Mouse (Mus musculus): ENCODE data around the gene Gm26920. TPM values are rescaled to one million over a fixed set of nuclear protein-coding genes. Genes with fewer than 3 reads are reported as not detected.
"Not testable (repeated sequence)": the region's sequence is repeated elsewhere in the genome, so short reads cannot be mapped to it uniquely, and the experiment has no call there.

Gm26920 gene
- polyA plus RNA-seq (2012; rRNA removed) = not detected in 2 replicates

DNA sequence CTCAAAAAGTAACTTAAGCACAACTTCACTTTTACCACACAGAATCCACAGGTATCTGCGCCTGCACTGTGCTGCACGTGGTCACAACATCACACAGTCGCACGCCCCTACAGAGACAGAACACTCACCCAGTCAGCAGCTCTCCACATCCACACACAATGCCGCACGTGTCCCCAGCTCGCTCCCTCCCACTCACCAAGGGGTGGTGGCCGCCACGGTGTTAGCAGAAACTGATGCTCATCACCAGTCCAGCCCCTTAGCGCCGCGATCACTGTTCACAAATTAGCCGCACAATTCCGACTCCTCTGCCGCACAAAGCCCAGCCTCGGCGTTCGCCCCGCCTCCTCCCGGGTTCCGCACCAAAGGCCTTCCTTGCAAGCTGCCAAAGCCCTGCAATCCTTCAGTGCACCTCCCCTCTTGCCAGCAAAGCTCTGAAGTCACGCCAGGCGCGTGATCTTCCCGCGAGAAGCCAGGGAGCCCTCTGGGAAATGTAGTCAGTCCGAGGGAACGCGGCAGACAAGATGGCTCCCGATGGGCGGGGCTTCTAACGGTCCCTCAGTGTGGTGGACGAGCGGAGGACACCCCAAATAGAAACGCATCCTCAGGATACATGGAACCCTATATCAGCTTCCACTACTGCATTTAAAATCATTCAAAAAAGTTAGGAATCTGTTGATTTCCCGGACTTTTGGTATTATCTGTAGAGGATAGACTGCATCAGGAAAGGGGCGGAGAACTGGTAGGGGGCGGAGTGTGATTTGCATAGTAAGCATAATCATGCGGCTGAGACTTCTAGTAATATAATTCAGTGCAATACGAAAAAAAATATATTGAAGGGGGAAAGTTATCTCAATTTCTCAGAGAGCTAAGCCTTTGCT, at the start of gene Gm26920, which contains the start of gene Zfp566:
Gene Gm26920, minus strand, starts transcription at position 319 of the 878 bp plus-strand sequence.
Gene Zfp566, minus strand, starts transcription at position 436 of the 878 bp plus-strand sequence.
- peak; percentile 35; the same call in 1 of the 2 replicates for TF ChIP-seq POLR2A (IDR thresholded peaks at IDR 0.05; ENCODE audit: borderline replicate concordance, extremely low read depth, low read depth, low read length)
- no peak for TF ChIP-seq CTCF (IDR thresholded peaks at IDR 0.05; ENCODE audit: insufficient read depth, low read length)
- WGBS = under 1% methylated on average over 40 of the region's 40 CpGs
- Histone ChIP-seq H3K4me1 (ENCODE audit: control insufficient read depth, insufficient read depth, low read length) (peaks cover 3% of the 10 kb centered on the region; the same call in 1 of the 2 replicates), H3K4me3 (replicated peaks; ENCODE audit: extremely low read depth, low read depth, low read length) (peak within 1 kb of the TSS; percentile 93)
- peak; percentile 95 for DNase-seq

DNA sequence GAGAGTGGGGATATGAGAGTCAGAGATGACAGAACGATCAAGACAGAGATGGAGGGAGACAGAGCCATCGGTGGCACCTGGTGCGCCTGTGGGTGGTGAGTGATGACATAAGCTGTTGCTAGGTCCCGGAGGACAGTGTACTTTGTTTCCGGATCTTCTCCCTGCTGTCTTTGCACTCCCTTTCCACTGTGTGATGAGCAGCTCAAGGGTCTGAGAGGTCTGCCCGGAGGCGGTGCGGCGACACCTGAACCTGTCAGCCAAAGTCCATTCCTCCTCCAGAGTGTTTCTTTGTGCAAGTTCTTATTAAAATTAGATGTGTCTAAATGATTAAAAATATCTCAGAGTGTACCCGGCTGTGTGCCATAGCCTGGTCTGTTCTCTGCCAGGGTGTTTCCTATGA, 46.6 kb upstream of the Gm26920 start:
- DNase-seq = no peak
- no peak overlapping the region for H3K4me3 ChIP-seq (replicated peaks; ENCODE audit: extremely low read depth, low read depth, low read length)
- TF ChIP-seq POLR2A (IDR thresholded peaks at IDR 0.05; ENCODE audit: borderline replicate concordance, extremely low read depth, low read depth, low read length) (no peak), CTCF (IDR thresholded peaks at IDR 0.05; ENCODE audit: insufficient read depth, low read length) (no peak)
- WGBS = 86% methylated on average over 10 of the region's 10 CpGs
- H3K4me1 ChIP-seq (ENCODE audit: control insufficient read depth, insufficient read depth, low read length) = no peaks in the 10 kb centered on the region

DNA sequence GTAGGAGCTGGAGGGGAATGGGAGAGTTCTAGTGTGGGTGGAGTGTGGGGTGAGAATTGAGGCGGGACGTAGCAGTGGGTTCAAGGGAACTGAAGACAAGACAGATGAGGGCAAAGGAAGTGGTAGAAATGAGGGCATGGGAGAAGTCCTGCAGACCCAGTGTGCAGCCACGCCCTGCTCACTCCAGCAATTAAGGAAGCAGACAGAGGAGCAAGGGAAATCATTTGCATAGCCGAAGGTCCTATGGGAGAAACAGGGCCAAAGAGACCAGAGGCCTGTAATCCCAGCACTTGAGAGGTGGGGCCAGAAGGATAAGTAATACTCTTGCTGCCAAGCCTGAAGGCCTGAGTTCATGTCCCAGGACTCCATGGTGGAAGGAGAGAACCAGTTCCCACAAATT, 42.2 kb upstream of the Gm26920 start:
- H3K4me1 ChIP-seq (ENCODE audit: control insufficient read depth, insufficient read depth, low read length) = no peaks in the 10 kb centered on the region
- DNase-seq = no peak
- WGBS = 89% methylated on average over 4 of the region's 4 CpGs
- no peak for TF ChIP-seq POLR2A (IDR thresholded peaks at IDR 0.05; ENCODE audit: borderline replicate concordance, extremely low read depth, low read depth, low read length)
- H3K4me3 ChIP-seq (replicated peaks; ENCODE audit: extremely low read depth, low read depth, low read length) = no peak overlapping the region

DNA sequence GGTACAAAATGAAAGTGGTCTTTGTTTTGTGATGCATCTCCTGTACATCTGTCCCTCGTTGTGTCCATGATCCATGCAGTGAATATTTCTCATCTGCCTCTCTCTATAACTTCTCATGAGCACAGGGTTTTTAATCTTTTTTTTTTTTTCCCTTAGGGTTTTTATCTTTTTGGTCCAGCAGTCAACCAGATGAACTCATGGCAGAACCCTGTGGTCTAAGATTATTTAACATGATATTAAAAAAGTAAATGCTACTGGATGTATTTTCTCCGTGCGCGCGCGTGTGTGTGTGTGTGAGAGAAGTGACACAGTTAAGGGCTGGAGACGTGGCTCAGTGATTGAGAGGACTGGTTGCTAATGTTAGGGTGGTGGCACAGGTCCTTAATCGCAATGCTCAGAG, 39.7 kb upstream of the Gm26920 start:
- no peak for TF ChIP-seq CTCF (IDR thresholded peaks at IDR 0.05; ENCODE audit: insufficient read depth, low read length)
- no peak for TF ChIP-seq POLR2A (IDR thresholded peaks at IDR 0.05; ENCODE audit: borderline replicate concordance, extremely low read depth, low read depth, low read length)
- Histone ChIP-seq H3K4me3 (replicated peaks; ENCODE audit: extremely low read depth, low read depth, low read length) (no peak overlapping the region), H3K4me1 (ENCODE audit: control insufficient read depth, insufficient read depth, low read length) (no peaks in the 10 kb centered on the region)
- DNase-seq = no peak
- WGBS = 93% methylated on average over 8 of the region's 8 CpGs

DNA sequence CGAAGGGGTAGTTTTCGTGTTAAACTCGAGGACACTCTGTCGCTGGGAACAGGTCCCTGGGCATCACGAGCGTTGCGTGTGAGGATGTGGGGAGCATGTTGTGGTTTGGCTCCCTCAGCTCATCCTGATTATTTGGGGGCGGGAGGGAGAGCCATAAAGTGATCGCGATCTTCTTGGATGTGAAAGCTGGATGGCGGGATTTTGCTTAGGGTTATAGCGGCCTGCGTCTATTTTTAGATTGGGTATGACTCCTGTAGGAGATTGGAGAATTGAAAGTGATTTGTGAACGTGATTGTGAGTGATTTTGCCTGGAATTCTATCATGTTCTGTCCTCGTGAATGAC, 31.9 kb upstream of the Gm26920 start:
- no peak for DNase-seq
- H3K4me1 ChIP-seq (ENCODE audit: control insufficient read depth, insufficient read depth, low read length) = no peaks in the 10 kb centered on the region
- peak overlapping the region; percentile 68 for H3K4me3 ChIP-seq (replicated peaks; ENCODE audit: extremely low read depth, low read depth, low read length)
- under 1% methylated on average over 15 of the region's 15 CpGs for WGBS
- TF ChIP-seq POLR2A (IDR thresholded peaks at IDR 0.05; ENCODE audit: borderline replicate concordance, extremely low read depth, low read depth, low read length) (no peak), CTCF (IDR thresholded peaks at IDR 0.05; ENCODE audit: insufficient read depth, low read length) (no peak)

DNA sequence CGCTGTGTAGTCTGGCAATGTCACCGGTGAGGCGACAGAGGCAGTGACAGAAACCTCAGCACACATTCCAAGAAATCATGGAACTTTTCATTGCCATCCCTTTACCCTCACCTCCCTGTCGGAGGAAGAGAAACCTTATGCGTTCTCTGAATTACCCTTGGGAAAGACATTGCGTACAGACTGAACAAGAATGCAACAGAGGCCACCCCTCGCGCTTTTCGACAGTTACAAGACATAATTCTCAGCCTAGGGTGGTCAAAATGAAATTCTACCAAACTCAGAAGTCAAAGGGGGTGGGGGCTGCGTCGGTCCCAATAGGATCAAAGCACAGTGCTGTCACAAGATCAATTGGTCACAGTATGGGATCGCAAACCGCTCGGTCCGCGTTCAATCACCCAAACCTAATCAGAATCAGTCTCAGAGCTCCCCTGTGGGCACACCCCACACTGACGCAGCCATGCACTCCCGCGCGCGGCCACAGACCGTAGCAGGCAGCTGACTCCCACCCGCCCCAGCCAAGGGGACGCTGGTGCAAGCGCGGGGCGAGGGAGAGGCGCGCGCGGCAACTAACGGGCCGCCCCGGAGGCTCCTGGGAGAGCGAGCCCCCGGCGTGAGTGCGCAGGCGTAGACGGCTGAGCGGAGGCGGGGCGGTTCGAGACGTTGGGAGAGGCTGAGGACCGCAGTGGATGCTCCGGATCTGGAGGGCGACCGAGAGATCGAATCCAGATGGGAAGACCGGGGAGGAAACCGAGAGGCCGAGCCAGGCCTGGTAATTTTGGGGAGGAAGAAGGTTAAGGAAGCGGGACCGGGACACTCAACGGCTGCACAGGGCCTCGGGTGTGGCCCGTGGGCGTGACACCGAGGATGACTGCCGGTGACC, 31.3 kb upstream of the Gm26920 start, which contains the start of gene Zfp382:
Gene Zfp382, plus strand, starts transcription at position 635 of the 880 bp plus-strand sequence.
- under 1% methylated on average over 61 of the region's 61 CpGs for WGBS
- TF ChIP-seq CTCF (IDR thresholded peaks at IDR 0.05; ENCODE audit: insufficient read depth, low read length) = no peak
- peak; percentile 60; the same call in 1 of the 2 replicates for TF ChIP-seq POLR2A (IDR thresholded peaks at IDR 0.05; ENCODE audit: borderline replicate concordance, extremely low read depth, low read depth, low read length)
- DNase-seq = peak; percentile 84
- H3K4me1 ChIP-seq (ENCODE audit: control insufficient read depth, insufficient read depth, low read length) = no peaks in the 10 kb centered on the region
- peak within 1 kb of the TSS; percentile 68 for H3K4me3 ChIP-seq (replicated peaks; ENCODE audit: extremely low read depth, low read depth, low read length)

DNA sequence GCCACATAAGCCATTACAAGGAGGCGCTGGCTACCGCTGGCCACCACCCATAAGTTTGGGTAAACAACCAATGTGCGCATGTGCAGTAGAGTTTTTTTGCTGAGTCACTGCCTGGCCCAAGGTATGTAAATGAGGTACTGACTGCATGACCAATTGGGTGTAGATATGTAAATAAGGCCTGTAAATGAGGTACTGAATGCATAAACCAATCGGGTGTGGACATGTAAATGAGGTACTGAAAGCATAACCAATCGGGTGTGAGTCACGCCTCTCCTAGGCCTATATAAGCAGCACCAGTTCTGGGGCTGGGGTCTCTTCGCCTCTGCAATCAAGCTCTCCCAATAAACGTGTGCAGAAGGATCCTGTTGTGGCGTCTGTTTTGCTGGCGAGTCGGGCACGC, 27.7 kb upstream of the Gm26920 start:
- not testable (repeated sequence) for H3K4me3 ChIP-seq (replicated peaks; ENCODE audit: extremely low read depth, low read depth, low read length); H3K4me1 ChIP-seq (ENCODE audit: control insufficient read depth, insufficient read depth, low read length); DNase-seq
- WGBS = 90% methylated on average over 12 of the region's 12 CpGs

DNA sequence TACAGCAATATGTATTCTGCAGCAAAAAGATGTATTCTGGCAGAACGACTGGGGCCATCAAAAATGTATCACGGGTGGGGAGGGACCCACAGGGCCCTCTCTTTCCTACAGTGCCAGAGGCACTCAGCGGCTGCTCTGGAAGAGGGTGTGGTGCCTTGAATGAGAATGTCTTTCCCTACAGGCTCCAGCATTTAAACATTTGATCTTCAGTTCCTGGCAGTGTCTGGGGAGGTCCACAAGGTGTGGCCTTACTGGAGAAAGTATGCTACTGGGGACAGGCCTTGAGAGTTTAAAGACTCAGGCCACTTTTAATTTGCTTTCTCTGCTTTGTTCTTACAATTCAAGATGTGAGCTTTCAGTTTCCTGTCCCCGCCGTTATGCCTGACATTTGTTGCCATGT, 25.9 kb upstream of the Gm26920 start:
- no peaks in the 10 kb centered on the region for H3K4me1 ChIP-seq (ENCODE audit: control insufficient read depth, insufficient read depth, low read length)
- DNase-seq = no peak
- WGBS = 93% methylated on average over 5 of the region's 5 CpGs

DNA sequence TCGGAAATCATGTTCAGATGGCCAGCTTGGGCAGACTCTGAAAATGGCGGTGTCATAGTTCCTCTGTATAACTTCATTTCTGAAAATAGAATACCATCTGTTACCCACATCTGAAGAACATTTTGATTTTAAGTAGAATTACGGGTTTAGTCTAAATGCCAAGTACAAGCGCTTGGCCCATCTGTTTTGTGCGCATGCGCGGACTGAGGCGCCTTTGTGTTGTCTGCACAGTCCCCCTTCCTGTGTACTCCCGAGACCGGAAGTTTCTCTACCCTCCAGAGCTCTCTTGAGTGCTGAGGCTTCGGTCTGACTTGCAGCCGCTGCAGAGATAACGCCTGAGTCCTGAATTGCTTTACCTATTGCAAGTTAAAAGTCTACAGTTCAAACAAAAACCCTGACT, 9.1 kb upstream of the Gm26920 start:
- no peak for TF ChIP-seq POLR2A (IDR thresholded peaks at IDR 0.05; ENCODE audit: borderline replicate concordance, extremely low read depth, low read depth, low read length)
- TF ChIP-seq CTCF (IDR thresholded peaks at IDR 0.05; ENCODE audit: insufficient read depth, low read length) = no peak
- no peak overlapping the region for H3K4me3 ChIP-seq (replicated peaks; ENCODE audit: extremely low read depth, low read depth, low read length)
- no peak for DNase-seq
- 84% methylated on average over 13 of the region's 13 CpGs for WGBS
- H3K4me1 ChIP-seq (ENCODE audit: control insufficient read depth, insufficient read depth, low read length) = peaks cover 5% of the 10 kb centered on the region; the same call in 1 of the 2 replicates

More for the DNA sequence above, 25.9 kb upstream of the Gm26920 start:
- no peak overlapping the region for H3K4me3 ChIP-seq (replicated peaks; ENCODE audit: extremely low read depth, low read depth, low read length)
- TF ChIP-seq CTCF (IDR thresholded peaks at IDR 0.05; ENCODE audit: insufficient read depth, low read length) (no peak), POLR2A (IDR thresholded peaks at IDR 0.05; ENCODE audit: borderline replicate concordance, extremely low read depth, low read depth, low read length) (no peak)

All from lung, adult 2 months (tissue).